Mouse (Mus musculus) megakaryocyte, embryonic 14.5 days (primary cell): ENCODE results near the gene Ssbp3.

Experiments used
- FLI1 ChIP-seq: IDR thresholded peaks from 2 replicates; pipeline ENCODE4 v1.6.1; 2012; ENCODE audit warnings: low read length, inconsistent platforms, mixed read lengths
- GATA1 ChIP-seq: IDR thresholded peaks from 3 replicates; pipeline ENCODE4 v1.6.1; 2012; ENCODE audit warnings: mixed read lengths, low read length, inconsistent platforms, borderline replicate concordance

DNA sequence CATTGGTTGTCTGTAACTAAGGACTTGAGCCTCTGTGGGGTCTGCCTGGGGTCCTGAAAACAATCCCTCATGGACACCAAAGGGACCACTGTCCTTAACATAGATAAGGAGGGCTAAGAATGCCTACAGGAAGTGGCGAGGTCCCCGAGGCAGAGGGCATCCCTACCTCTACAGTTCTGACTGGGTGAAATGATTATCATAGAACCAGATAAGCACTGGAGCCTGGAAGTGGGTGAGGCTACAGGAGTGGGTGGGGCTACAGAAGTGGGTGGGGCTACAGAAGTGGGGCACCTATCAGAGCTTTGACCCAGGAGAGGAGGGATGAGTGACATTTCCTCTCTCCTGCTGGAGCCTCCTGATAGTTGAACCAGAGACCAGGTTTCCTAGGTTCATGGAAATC lies 39.9 kb upstream of the Ssbp3 start:
- no peak for TF ChIP-seq GATA1
- TF ChIP-seq FLI1 = no peak
